Mouse (Mus musculus): Measurements from ENCODE around the gene Hepacam2.

Gene Hepacam2

GRCm38 (mm10) chr6:3468627-3469026, 29.5 kb downstream of the Hepacam2 start:
- in situ Hi-C loops (cut with MboI, MseI): no loop called here

- in situ Hi-C loops (cut with MboI, MseI): no loop called here
Observed at GRCm38 (mm10) chr6:3463594-3463993, 34.5 kb downstream of the Hepacam2 start.

GRCm38 (mm10) chr6:3463026-3463425, 35.1 kb downstream of the Hepacam2 start:
- in situ Hi-C loops (cut with MboI, MseI): no loop called here

- in situ Hi-C loops (cut with MboI, MseI): no loop called here
Observed at GRCm38 (mm10) chr6:3455944-3456536, 42.1 kb downstream of the Hepacam2 start.

GRCm38 (mm10) chr6:3454421-3454820, 43.7 kb downstream of the Hepacam2 start:
- in situ Hi-C loops (cut with MboI, MseI): no loop called here

- in situ Hi-C loops (cut with MboI, MseI): no loop called here
Observed at GRCm38 (mm10) chr6:3447404-3447803, 50.7 kb downstream of the Hepacam2 start.

GRCm38 (mm10) chr6:3443905-3444304, 54.2 kb downstream of the Hepacam2 start:
- in situ Hi-C loops (cut with MboI, MseI): no loop called here

- in situ Hi-C loops (cut with MboI, MseI): loop anchor here in 1 of 2 experiments (10.0 kb wide), 1 partner anchor 381 kb away; no protein-coding TSS in a partner anchor
Observed at GRCm38 (mm10) chr6:3436087-3436486, 62.0 kb downstream of the Hepacam2 start.

GRCm38 (mm10) chr6:3430976-3431375, 67.1 kb downstream of the Hepacam2 start:
- in situ Hi-C loops (cut with MboI, MseI): loop anchor here in 1 of 2 experiments (10.0 kb wide), 1 partner anchor 376 kb away; no protein-coding TSS in a partner anchor

- in situ Hi-C loops (cut with MboI, MseI): loop anchor here in 1 of 2 experiments (5.0 kb wide), 1 partner anchor 40 kb away; no protein-coding TSS in a partner anchor
Observed at GRCm38 (mm10) chr6:3427047-3427446, 71.1 kb downstream of the Hepacam2 start.

- in situ Hi-C loops (cut with MboI, MseI): loop anchor here in 1 of 2 experiments (5.0 kb wide), 1 partner anchor 38 kb away; no protein-coding TSS in a partner anchor
Observed at GRCm38 (mm10) chr6:3425333-3425732, 72.8 kb downstream of the Hepacam2 start.

- in situ Hi-C loops (cut with MboI, MseI): loop anchor here in 1 of 2 experiments (5.0 kb wide), 1 partner anchor 37 kb away; no protein-coding TSS in a partner anchor
Observed at GRCm38 (mm10) chr6:3424613-3425277, 73.4 kb downstream of the Hepacam2 start.
